Mouse (Mus musculus): ENCODE data around the gene Pcgf1. TPM values are rescaled to one million over a fixed set of nuclear protein-coding genes. Genes with fewer than 3 reads are reported as not detected.
A peak's percentile ranks its signal among the peaks of the same experiment; 100 is the strongest.

The Pcgf1 gene
- polyA plus RNA-seq, 1 experiment from 2014 or later: 41.8 TPM

- H3K4me3 ChIP-seq (ENCODE audit: low read depth, low read length): peak overlapping the region; percentile 70
- ATAC-seq (ENCODE audit: insufficient read depth, low FRiP score, low TSS enrichment) (peak; percentile 73), DNase-seq (ENCODE audit: low spot score) (peak; percentile 79)
- H3K4me2 ChIP-seq (ENCODE audit: low read depth): peak overlapping the region; percentile 98
- WGBS: under 1% methylated on average over 74 of the region's 74 CpGs
- no peaks in the 10 kb centered on the region for H3K9me3 ChIP-seq (ENCODE audit: control insufficient read depth, low read length)
- peak overlapping the region; percentile 70 for H3K27ac ChIP-seq (ENCODE audit: low read depth, low read length)
- no peaks in the 10 kb centered on the region for H3K36me3 ChIP-seq (ENCODE audit: control insufficient read depth, insufficient read depth, low read length)
- peaks cover 6% of the 10 kb centered on the region for H3K4me1 ChIP-seq (ENCODE audit: control insufficient read depth, insufficient read depth, low read length)
- H3K9ac ChIP-seq (ENCODE audit: low read length): peak overlapping the region; percentile 83
- H3K27me3 ChIP-seq (ENCODE audit: control insufficient read depth, insufficient read depth, low read length): 0 out of 2 replicates have a peak, but pooled peaks cover 2% of the 10 kb centered on the region
Observed at GRCm38 (mm10) chr6:83101688-83102556, 24.3 kb downstream of the Pcgf1 start.

GRCm38 (mm10) chr6:83103130-83103650 is 25.5 kb downstream of the Pcgf1 start:
- H3K36me3 ChIP-seq (ENCODE audit: control insufficient read depth, insufficient read depth, low read length): peaks cover 2% of the 10 kb centered on the region; the same call in 1 of the 2 replicates
- H3K4me3 ChIP-seq (ENCODE audit: low read depth, low read length): no peak overlapping the region
- H3K27ac ChIP-seq (ENCODE audit: low read depth, low read length): no peak overlapping the region
- DNase-seq (ENCODE audit: low spot score) (no peak), ATAC-seq (ENCODE audit: insufficient read depth, low FRiP score, low TSS enrichment) (no peak)
- peak overlapping the region; percentile 33; the same call in 1 of the 2 replicates for H3K9ac ChIP-seq (ENCODE audit: low read length)
- no peaks in the 10 kb centered on the region for H3K9me3 ChIP-seq (ENCODE audit: control insufficient read depth, low read length)
- no peak overlapping the region for H3K4me2 ChIP-seq (ENCODE audit: low read depth)
- H3K4me1 ChIP-seq (ENCODE audit: control insufficient read depth, insufficient read depth, low read length): peaks cover 11% of the 10 kb centered on the region
- WGBS: 50% methylated on average over 11 of the region's 11 CpGs
- H3K27me3 ChIP-seq (ENCODE audit: control insufficient read depth, insufficient read depth, low read length): 0 out of 2 replicates have a peak, but pooled peaks cover 2% of the 10 kb centered on the region

- Histone ChIP-seq H3K36me3 (ENCODE audit: control insufficient read depth, insufficient read depth, low read length) (peaks cover 2% of the 10 kb centered on the region; the same call in 1 of the 2 replicates), H3K9me3 (ENCODE audit: control insufficient read depth, low read length) (no peaks in the 10 kb centered on the region), H3K4me1 (ENCODE audit: control insufficient read depth, insufficient read depth, low read length) (peaks cover 15% of the 10 kb centered on the region), H3K4me3 (ENCODE audit: low read depth, low read length) (no peak overlapping the region), H3K4me2 (ENCODE audit: low read depth) (no peak overlapping the region), H3K27ac (ENCODE audit: low read depth, low read length) (no peak overlapping the region), H3K9ac (ENCODE audit: low read length) (no peak overlapping the region), H3K27me3 (ENCODE audit: control insufficient read depth, insufficient read depth, low read length) (0 out of 2 replicates have a peak, but pooled peaks cover 2% of the 10 kb centered on the region)
- ATAC-seq (ENCODE audit: insufficient read depth, low FRiP score, low TSS enrichment): no peak
- no peak for DNase-seq (ENCODE audit: low spot score)
- WGBS: 81% methylated on average over 4 of the region's 4 CpGs
Observed at GRCm38 (mm10) chr6:83104158-83104557, 26.5 kb downstream of the Pcgf1 start.

GRCm38 (mm10) chr6:83107566-83108400 is 30.1 kb downstream of the Pcgf1 start:
- peak overlapping the region; percentile 86 for H3K4me2 ChIP-seq (ENCODE audit: low read depth)
- peaks cover 2% of the 10 kb centered on the region; the same call in 1 of the 2 replicates for H3K36me3 ChIP-seq (ENCODE audit: control insufficient read depth, insufficient read depth, low read length)
- H3K9ac ChIP-seq (ENCODE audit: low read length): peak overlapping the region; percentile 92
- H3K4me1 ChIP-seq (ENCODE audit: control insufficient read depth, insufficient read depth, low read length): peaks cover 12% of the 10 kb centered on the region
- no peak overlapping the region for H3K27ac ChIP-seq (ENCODE audit: low read depth, low read length)
- peak; percentile 82 for DNase-seq (ENCODE audit: low spot score)
- 36% methylated on average over 13 of the region's 13 CpGs for WGBS
- 0 out of 2 replicates have a peak, but pooled peaks cover 2% of the 10 kb centered on the region for H3K27me3 ChIP-seq (ENCODE audit: control insufficient read depth, insufficient read depth, low read length)
- ATAC-seq (ENCODE audit: insufficient read depth, low FRiP score, low TSS enrichment): peak; percentile 40; the same call in 1 of the 2 replicates
- no peaks in the 10 kb centered on the region for H3K9me3 ChIP-seq (ENCODE audit: control insufficient read depth, low read length)
- peak overlapping the region; percentile 89; the same call in 1 of the 2 replicates for H3K4me3 ChIP-seq (ENCODE audit: low read depth, low read length)

GRCm38 (mm10) chr6:83108762-83109668 is 31.3 kb downstream of the Pcgf1 start, which contains the start of gene Mrpl53:
Mrpl53 (plus strand) TSS chr6:83109040.
- peaks cover 2% of the 10 kb centered on the region; the same call in 1 of the 2 replicates for H3K36me3 ChIP-seq (ENCODE audit: control insufficient read depth, insufficient read depth, low read length)
- peak; percentile 89 for ATAC-seq (ENCODE audit: insufficient read depth, low FRiP score, low TSS enrichment)
- peak within 1 kb of the TSS; percentile 92 for H3K9ac ChIP-seq (ENCODE audit: low read length)
- under 1% methylated on average over 76 of the region's 76 CpGs for WGBS
- H3K4me1 ChIP-seq (ENCODE audit: control insufficient read depth, insufficient read depth, low read length): peaks cover 12% of the 10 kb centered on the region
- H3K4me3 ChIP-seq (ENCODE audit: low read depth, low read length): peak within 1 kb of the TSS; percentile 89
- peak; percentile 85 for DNase-seq (ENCODE audit: low spot score)
- peak within 1 kb of the TSS; percentile 86 for H3K4me2 ChIP-seq (ENCODE audit: low read depth)
- no peaks in the 10 kb centered on the region for H3K27me3 ChIP-seq (ENCODE audit: control insufficient read depth, insufficient read depth, low read length)
- no peaks in the 10 kb centered on the region for H3K9me3 ChIP-seq (ENCODE audit: control insufficient read depth, low read length)
- H3K27ac ChIP-seq (ENCODE audit: low read depth, low read length): peak within 1 kb of the TSS; percentile 70

GRCm38 (mm10) chr6:83111510-83112136 is 34.0 kb downstream of the Pcgf1 start:
- Histone ChIP-seq H3K4me3 (ENCODE audit: low read depth, low read length) (no peak overlapping the region), H3K9ac (ENCODE audit: low read length) (no peak overlapping the region), H3K4me1 (ENCODE audit: control insufficient read depth, insufficient read depth, low read length) (peaks cover 19% of the 10 kb centered on the region), H3K4me2 (ENCODE audit: low read depth) (no peak overlapping the region), H3K36me3 (ENCODE audit: control insufficient read depth, insufficient read depth, low read length) (peaks cover 2% of the 10 kb centered on the region; the same call in 1 of the 2 replicates), H3K27ac (ENCODE audit: low read depth, low read length) (no peak overlapping the region), H3K9me3 (ENCODE audit: control insufficient read depth, low read length) (no peaks in the 10 kb centered on the region), H3K27me3 (ENCODE audit: control insufficient read depth, insufficient read depth, low read length) (no peaks in the 10 kb centered on the region)
- ATAC-seq (ENCODE audit: insufficient read depth, low FRiP score, low TSS enrichment) (no peak), DNase-seq (ENCODE audit: low spot score) (no peak)
- WGBS: 91% methylated on average over 4 of the region's 4 CpGs

- DNase-seq (ENCODE audit: low spot score): peak; percentile 93
- Histone ChIP-seq H3K9me3 (ENCODE audit: control insufficient read depth, low read length) (no peaks in the 10 kb centered on the region), H3K9ac (ENCODE audit: low read length) (peak within 1 kb of the TSS; percentile 91), H3K4me3 (ENCODE audit: low read depth, low read length) (peak within 1 kb of the TSS; percentile 81), H3K4me2 (ENCODE audit: low read depth) (peak within 1 kb of the TSS; percentile 97), H3K27me3 (ENCODE audit: control insufficient read depth, insufficient read depth, low read length) (no peaks in the 10 kb centered on the region), H3K36me3 (ENCODE audit: control insufficient read depth, insufficient read depth, low read length) (peaks cover 9% of the 10 kb centered on the region), H3K27ac (ENCODE audit: low read depth, low read length) (peak within 1 kb of the TSS; percentile 83), H3K4me1 (ENCODE audit: control insufficient read depth, insufficient read depth, low read length) (peaks cover 24% of the 10 kb centered on the region)
- 2% methylated on average over 48 of the region's 58 CpGs for WGBS
- ATAC-seq (ENCODE audit: insufficient read depth, low FRiP score, low TSS enrichment): peak; percentile 80
Observed at GRCm38 (mm10) chr6:83115011-83115671, 37.5 kb downstream of the Pcgf1 start, which contains the start of gene Mogs. Mogs (plus strand) TSS chr6:83115496.
